Mouse (Mus musculus) midbrain, embryonic 11.5 days (tissue): ENCODE results near the gene Dcaf7. TPM values are rescaled to one million over a fixed set of nuclear protein-coding genes. Genes with fewer than 3 reads are reported as not detected.

Experiments used
- ATAC-seq: fragments of 200-750 bp; cut with Nextera tagmentation; 2 replicates; pipeline ENCODE4 v1.8.0; 2017; ENCODE audit warnings: moderate TSS enrichment, moderate library complexity; ENCODE audit not compliant: low FRiP score
- DNase-seq: peaks from one replicate; pipeline ENCODE4 v3.0.0; 2015; ENCODE audit warnings: low spot score; ENCODE audit errors: missing footprints
- H3K27ac ChIP-seq: fragments of 300-500 bp; sonication (generic); 2 replicates; pipeline ENCODE4 v1.5.1; 2014; ENCODE audit warnings: low read depth, low read length
- H3K27me3 ChIP-seq: fragments of 300-500 bp; sonication (generic); 2 replicates; pipeline ENCODE4 v1.6.1; 2014; ENCODE audit warnings: mild to moderate bottlenecking, low read length, moderate library complexity, mixed read lengths; ENCODE audit not compliant: control insufficient read depth, insufficient read depth
- H3K36me3 ChIP-seq: fragments of 300-500 bp; sonication (generic); 2 replicates; pipeline ENCODE4 v1.6.1; 2014; ENCODE audit warnings: mild to moderate bottlenecking, low read length, moderate library complexity, mixed read lengths; ENCODE audit not compliant: control insufficient read depth, insufficient read depth
- H3K4me1 ChIP-seq: fragments of 300-500 bp; sonication (generic); 2 replicates; pipeline ENCODE4 v1.6.1; 2014; ENCODE audit warnings: low read length; ENCODE audit not compliant: control insufficient read depth, insufficient read depth
- H3K4me2 ChIP-seq: fragments of 300-500 bp; sonication (generic); 2 replicates; pipeline ENCODE4 v1.6.1; 2014; ENCODE audit warnings: mild to moderate bottlenecking, moderate library complexity
- H3K4me3 ChIP-seq: fragments of 300-500 bp; sonication (generic); 2 replicates; pipeline ENCODE4 v1.5.1; 2014; ENCODE audit warnings: low read depth, low read length
- H3K9ac ChIP-seq: fragments of 300-500 bp; sonication (generic); 2 replicates; pipeline ENCODE4 v1.6.1; 2014; ENCODE audit warnings: low read length
- H3K9me3 ChIP-seq: fragments of 300-500 bp; sonication (generic); 2 replicates; pipeline ENCODE4 v1.6.1; 2016; ENCODE audit warnings: low read length; ENCODE audit not compliant: control insufficient read depth
- WGBS: fragments of 180-500 bp; shearing (Covaris S2); extraction: QIAGEN DNeasy Blood & Tissue Kit; methylation state at CpG from one replicate; pipeline ENCODE4 v1.1.7; 2014; 5-methylcytosine and 5-hydroxymethylcytosine counted together
- polyA plus RNA-seq: library from polyadenylated mRNA; unstranded; fragments of >200 nt; fragmentation: Nextera tagmentation; extraction: Ambion mirVana; gene quantifications from 2 replicates; pipeline ENCODE4 v1.2.1, GENCODE M21; 2014

Gene Dcaf7
- polyA plus RNA-seq, 1 experiment from 2014 or later = 76.1 TPM

- Histone ChIP-seq H3K4me3 (no peak within 1 kb of the TSS), H3K27ac (no peak within 1 kb of the TSS), H3K9ac (no peak within 1 kb of the TSS), H3K36me3 (no peaks in the 10 kb centered on the region), H3K9me3 (no peaks in the 10 kb centered on the region), H3K4me2 (peak within 1 kb of the TSS; percentile 28), H3K4me1 (peaks cover 6% of the 10 kb centered on the region), H3K27me3 (no peaks in the 10 kb centered on the region)
- WGBS = under 1% methylated on average over 25 of the region's 25 CpGs
- ATAC-seq (no peak), DNase-seq (peak; percentile 95)
Measured at GRCm38 (mm10) chr11:106007821-106008220, 28.9 kb upstream of the Dcaf7 start, which contains the start of gene Kcnh6. Gene Kcnh6 (plus strand): TSS chr11:106008124.

- no peaks in the 10 kb centered on the region for H3K9me3 ChIP-seq
- H3K27me3 ChIP-seq = no peaks in the 10 kb centered on the region
- no peak for ATAC-seq
- H3K4me1 ChIP-seq = peaks cover 6% of the 10 kb centered on the region
- H3K9ac ChIP-seq = no peak overlapping the region
- DNase-seq = no peak
- no peak overlapping the region for H3K4me3 ChIP-seq
- no peak overlapping the region for H3K4me2 ChIP-seq
- 54% methylated on average over 7 of the region's 7 CpGs for WGBS
- H3K27ac ChIP-seq = no peak overlapping the region
- H3K36me3 ChIP-seq = no peaks in the 10 kb centered on the region
Measured at GRCm38 (mm10) chr11:106012711-106013110, 24.0 kb upstream of the Dcaf7 start.

GRCm38 (mm10) chr11:106013556-106014225 lies 23.0 kb upstream of the Dcaf7 start:
- WGBS = 73% methylated on average over 11 of the region's 11 CpGs
- H3K4me1 ChIP-seq = 0 out of 2 replicates have a peak, but pooled peaks cover 2% of the 10 kb centered on the region
- ATAC-seq (no peak), DNase-seq (no peak)
- no peak overlapping the region for H3K4me2 ChIP-seq
- no peak overlapping the region for H3K9ac ChIP-seq
- no peaks in the 10 kb centered on the region for H3K9me3 ChIP-seq
- H3K27ac ChIP-seq = no peak overlapping the region
- H3K36me3 ChIP-seq = no peaks in the 10 kb centered on the region
- H3K27me3 ChIP-seq = no peaks in the 10 kb centered on the region
- no peak overlapping the region for H3K4me3 ChIP-seq

GRCm38 (mm10) chr11:106016440-106016839 lies 20.2 kb upstream of the Dcaf7 start:
- H3K4me3 ChIP-seq = no peak overlapping the region
- H3K9ac ChIP-seq = no peak overlapping the region
- WGBS = 87% methylated on average over 5 of the region's 5 CpGs
- H3K9me3 ChIP-seq = no peaks in the 10 kb centered on the region
- H3K27ac ChIP-seq = no peak overlapping the region
- no peak overlapping the region for H3K4me2 ChIP-seq
- ATAC-seq (no peak), DNase-seq (no peak)
- no peaks in the 10 kb centered on the region for H3K36me3 ChIP-seq
- H3K4me1 ChIP-seq = 0 out of 2 replicates have a peak, but pooled peaks cover 5% of the 10 kb centered on the region
- 0 out of 2 replicates have a peak, but pooled peaks cover 6% of the 10 kb centered on the region for H3K27me3 ChIP-seq

- Histone ChIP-seq H3K4me3 (peak overlapping the region; percentile 33), H3K4me2 (peak overlapping the region; percentile 66), H3K9me3 (no peaks in the 10 kb centered on the region), H3K4me1 (0 out of 2 replicates have a peak, but pooled peaks cover 5% of the 10 kb centered on the region), H3K27ac (no peak overlapping the region), H3K9ac (peak overlapping the region; percentile 29), H3K27me3 (0 out of 2 replicates have a peak, but pooled peaks cover 6% of the 10 kb centered on the region), H3K36me3 (no peaks in the 10 kb centered on the region)
- WGBS = under 1% methylated on average over 50 of the region's 50 CpGs
- peak; percentile 65; the same call in 1 of the 2 replicates for ATAC-seq
- peak; percentile 94 for DNase-seq
Measured at GRCm38 (mm10) chr11:106020051-106020763, 16.5 kb upstream of the Dcaf7 start.

- no peak for ATAC-seq
- H3K9me3 ChIP-seq = no peaks in the 10 kb centered on the region
- no peaks in the 10 kb centered on the region for H3K27me3 ChIP-seq
- no peak overlapping the region for H3K4me3 ChIP-seq
- no peak overlapping the region for H3K4me2 ChIP-seq
- DNase-seq = no peak
- 88% methylated on average over 3 of the region's 3 CpGs for WGBS
- no peaks in the 10 kb centered on the region for H3K36me3 ChIP-seq
- no peak overlapping the region for H3K27ac ChIP-seq
- no peak overlapping the region for H3K9ac ChIP-seq
- no peaks in the 10 kb centered on the region for H3K4me1 ChIP-seq
Measured at GRCm38 (mm10) chr11:106025774-106026173, 10.9 kb upstream of the Dcaf7 start.

- H3K4me3 ChIP-seq = no peak overlapping the region
- no peaks in the 10 kb centered on the region for H3K27me3 ChIP-seq
- 43% methylated on average over 11 of the region's 11 CpGs for WGBS
- no peaks in the 10 kb centered on the region for H3K36me3 ChIP-seq
- H3K4me2 ChIP-seq = no peak overlapping the region
- H3K9ac ChIP-seq = no peak overlapping the region
- ATAC-seq (0 out of 2 replicates have a peak, but pooled peaks have one; percentile 19), DNase-seq (peak; percentile 92)
- H3K9me3 ChIP-seq = no peaks in the 10 kb centered on the region
- H3K4me1 ChIP-seq = no peaks in the 10 kb centered on the region
- H3K27ac ChIP-seq = no peak overlapping the region
Measured at GRCm38 (mm10) chr11:106026465-106027151, 10.1 kb upstream of the Dcaf7 start.

- no peak for ATAC-seq
- no peaks in the 10 kb centered on the region for H3K9me3 ChIP-seq
- WGBS = 89% methylated on average over 5 of the region's 5 CpGs
Measured at GRCm38 (mm10) chr11:106027607-106028006, 9.1 kb upstream of the Dcaf7 start.

More at GRCm38 (mm10) chr11:106027607-106028006, 9.1 kb upstream of the Dcaf7 start:
- no peak overlapping the region for H3K9ac ChIP-seq
- no peak overlapping the region for H3K4me3 ChIP-seq
- no peak overlapping the region for H3K4me2 ChIP-seq
- H3K36me3 ChIP-seq = no peaks in the 10 kb centered on the region
- H3K27ac ChIP-seq = no peak overlapping the region
- no peaks in the 10 kb centered on the region for H3K27me3 ChIP-seq
- DNase-seq = no peak
- no peaks in the 10 kb centered on the region for H3K4me1 ChIP-seq
